Mouse (Mus musculus) brain, embryonic 14.5 days (tissue): ENCODE measurements around the gene Arl8a. TPM values are rescaled to one million over a fixed set of nuclear protein-coding genes. Genes with fewer than 3 reads are reported as not detected.
A peak's percentile ranks its signal among the peaks of the same experiment; 100 is the strongest.

Experiments used
- DNase-seq: peaks from one replicate; pipeline ENCODE4 v3.0.0-alpha.2; 2011; ENCODE audit warnings: low read depth
- CTCF ChIP-seq: fragments of 200-500 bp; IDR thresholded peaks from 2 replicates; pipeline ENCODE4 v1.5.1; 2012; ENCODE audit warnings: inconsistent platforms, mild to moderate bottlenecking, moderate library complexity, borderline replicate concordance; ENCODE audit not compliant: insufficient read depth, insufficient read length; ENCODE audit errors: extremely low read depth
- POLR2A ChIP-seq: fragments of 200-500 bp; IDR thresholded peaks from 2 replicates; pipeline ENCODE4 v1.6.1; 2012; ENCODE audit warnings: mild to moderate bottlenecking, inconsistent platforms, borderline replicate concordance; ENCODE audit not compliant: poor library complexity, insufficient read depth, insufficient read length, severe bottlenecking; ENCODE audit errors: extremely low read depth
- polyA plus RNA-seq: library from polyadenylated mRNA; depleted of rRNA; stranded (reverse); fragments of >200 nt; gene quantifications from 2 replicates; pipeline ENCODE4 v1.2.3, GENCODE M21; 2012

Gene Arl8a
- polyA plus RNA-seq, 1 experiment: 385 TPM

DNA sequence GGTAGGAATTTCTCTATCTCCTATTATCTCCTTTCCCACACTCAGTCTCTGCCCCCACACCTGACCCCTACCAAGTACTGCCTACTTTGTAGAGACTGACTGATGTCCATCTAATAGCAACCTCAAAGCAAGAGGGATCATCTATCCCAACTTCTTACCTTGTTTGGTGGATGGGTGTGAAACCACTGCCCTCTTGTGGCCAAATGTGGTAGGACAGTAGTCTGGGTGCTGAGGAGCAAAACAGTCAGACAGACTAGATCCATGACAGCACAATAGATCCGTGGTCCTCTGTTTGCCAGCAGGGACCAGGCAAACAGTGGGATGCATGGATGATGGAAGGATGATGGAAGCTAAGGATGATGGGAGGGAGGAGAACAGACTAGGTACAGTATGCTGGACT lies 10.1 kb upstream of the Arl8a start:
- peak; percentile 90 for DNase-seq
- TF ChIP-seq CTCF (peak; percentile 90; the same call in 1 of the 2 replicates), POLR2A (no peak)

DNA sequence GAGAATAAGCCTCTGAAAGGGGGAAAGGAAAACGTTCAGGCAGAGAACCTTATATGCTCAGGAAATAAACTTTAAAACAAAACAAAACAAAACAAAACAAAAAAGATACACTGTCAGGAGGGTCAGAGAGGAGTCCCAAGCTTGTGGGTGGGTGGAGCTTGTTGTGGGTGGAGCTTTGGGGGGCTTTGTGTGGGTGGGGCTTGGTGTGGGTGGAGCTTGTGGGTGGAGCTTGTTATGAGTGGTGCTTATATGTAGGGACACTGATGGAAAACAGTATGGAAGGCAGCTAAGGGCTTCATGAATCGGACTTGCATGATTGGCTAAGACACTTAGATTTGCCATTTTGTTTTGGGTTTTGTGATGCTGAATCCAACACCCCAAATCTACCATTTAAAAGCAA lies 6.7 kb upstream of the Arl8a start:
- DNase-seq: no peak
- TF ChIP-seq CTCF: no peak
- TF ChIP-seq POLR2A: no peak

DNA sequence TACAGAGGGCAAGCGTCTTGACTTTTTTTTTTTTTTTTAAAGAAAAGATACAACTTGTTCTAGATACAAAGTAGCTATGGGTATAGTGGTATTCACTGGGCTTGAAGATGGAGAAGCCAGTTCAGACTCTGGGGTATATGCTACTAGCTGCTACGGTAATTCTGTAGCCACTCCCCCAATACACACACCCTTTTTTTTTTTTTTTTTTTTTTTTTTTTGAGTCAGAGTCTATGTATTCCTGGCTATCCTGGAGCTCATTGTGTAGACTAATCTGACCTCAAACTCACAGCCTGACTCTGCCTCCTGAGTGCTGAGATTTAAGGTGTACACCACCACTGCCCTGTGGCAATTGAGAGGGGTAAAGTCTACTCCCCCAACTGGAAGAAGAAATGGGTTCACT lies 4.2 kb upstream of the Arl8a start:
- no peak for DNase-seq
- TF ChIP-seq CTCF (no peak), POLR2A (no peak)

DNA sequence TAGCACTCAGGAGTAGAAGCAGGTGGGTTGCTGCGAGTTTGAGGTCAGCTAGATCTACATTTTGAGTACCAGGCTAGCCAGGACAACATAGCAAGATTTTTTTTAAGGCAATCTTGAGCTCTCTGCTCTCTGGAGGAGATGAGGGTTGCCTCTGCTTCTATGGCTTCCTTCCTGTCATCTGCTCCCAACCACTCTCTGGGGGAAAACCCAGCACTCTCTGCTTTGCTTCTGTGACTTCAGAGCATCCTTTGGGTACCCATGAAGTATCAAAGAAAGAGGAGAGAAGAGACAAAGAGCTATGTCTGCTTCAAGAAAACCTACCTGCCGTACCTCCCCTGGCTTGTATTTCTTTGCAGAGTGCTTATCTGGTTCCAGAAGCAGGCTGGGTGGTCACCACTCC lies 2.7 kb upstream of the Arl8a start:
- TF ChIP-seq CTCF (no peak), POLR2A (no peak)
- DNase-seq: no peak

DNA sequence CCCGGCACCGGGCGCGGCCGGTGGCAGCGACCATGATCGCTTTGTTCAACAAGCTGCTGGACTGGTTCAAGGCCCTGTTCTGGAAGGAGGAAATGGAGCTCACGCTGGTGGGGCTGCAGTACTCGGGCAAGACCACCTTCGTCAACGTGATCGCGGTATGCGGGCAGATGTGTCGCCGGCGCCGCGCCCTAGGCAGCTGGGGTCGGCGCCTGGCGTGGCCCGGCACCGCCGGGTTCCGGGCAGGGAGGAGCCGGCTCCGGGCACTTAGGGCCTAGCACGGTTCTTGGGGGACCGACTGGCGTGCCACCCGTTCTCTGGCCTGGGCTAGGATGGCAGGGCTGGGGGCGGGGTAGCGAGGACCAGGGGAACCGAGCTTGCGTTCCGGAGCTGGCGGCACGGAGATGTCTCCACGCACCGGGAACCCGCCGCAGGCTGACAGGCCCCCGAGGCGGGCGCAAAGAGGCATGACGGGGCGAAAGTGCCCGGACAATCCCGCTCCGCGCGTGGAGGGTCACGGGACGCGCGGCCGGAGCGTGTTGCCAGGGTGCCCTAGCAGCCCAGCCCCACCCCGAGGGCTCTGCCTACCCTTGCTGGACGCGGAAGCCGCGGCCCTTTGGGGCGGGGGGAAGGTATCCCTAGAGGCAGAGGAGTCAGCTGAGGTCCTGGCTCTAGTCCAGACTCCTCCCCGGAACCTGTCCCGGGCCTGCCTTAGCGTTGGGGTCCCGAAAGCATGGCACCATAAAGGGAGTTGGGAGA lies 500 bp downstream of the Arl8a start:
- peak; percentile 84 for DNase-seq
- 0 out of 2 replicates have a peak, but pooled peaks have one; percentile 9 for TF ChIP-seq POLR2A
- TF ChIP-seq CTCF: no peak

DNA sequence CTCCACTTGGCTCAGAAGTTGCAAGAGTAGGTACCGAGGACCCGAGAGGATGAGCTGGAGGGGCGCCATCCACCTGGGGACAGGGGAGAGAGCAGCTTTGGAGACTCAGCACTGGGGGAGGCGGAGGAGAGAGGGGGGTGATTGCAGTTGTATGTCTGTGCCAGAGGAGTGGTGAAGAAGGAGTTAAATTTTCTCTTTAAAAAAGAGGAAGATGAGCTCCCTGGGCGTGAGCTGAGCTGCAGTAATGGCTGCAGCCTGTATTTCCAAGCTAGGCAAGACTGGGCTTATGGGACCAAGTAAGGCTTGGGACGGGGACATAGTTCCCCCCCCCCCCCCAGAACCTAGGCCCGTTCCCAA lies 1.1 kb downstream of the Arl8a start:
- no peak for DNase-seq
- no peak for TF ChIP-seq CTCF
- TF ChIP-seq POLR2A: no peak

DNA sequence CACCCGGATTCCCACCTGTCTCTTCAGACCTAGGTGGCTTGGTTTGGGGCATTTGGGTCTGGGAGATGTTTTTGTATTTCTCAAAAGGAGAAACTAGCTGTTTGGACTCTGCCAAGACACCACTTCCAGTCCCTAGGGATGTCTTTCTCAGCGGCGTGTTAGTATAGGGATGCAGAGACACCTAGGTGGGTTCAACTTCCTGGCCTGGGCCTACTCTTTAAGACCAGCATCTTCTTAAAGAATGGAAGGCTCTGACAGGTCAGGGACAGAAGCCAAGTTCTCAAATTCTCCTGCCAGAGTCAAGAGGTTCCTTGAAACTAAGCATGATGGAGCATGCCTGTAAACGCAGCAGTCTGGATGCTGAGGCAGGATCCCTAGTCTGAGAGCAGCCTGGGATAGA lies 1.9 kb downstream of the Arl8a start:
- DNase-seq: peak; percentile 29
- TF ChIP-seq POLR2A: no peak
- TF ChIP-seq CTCF: no peak

DNA sequence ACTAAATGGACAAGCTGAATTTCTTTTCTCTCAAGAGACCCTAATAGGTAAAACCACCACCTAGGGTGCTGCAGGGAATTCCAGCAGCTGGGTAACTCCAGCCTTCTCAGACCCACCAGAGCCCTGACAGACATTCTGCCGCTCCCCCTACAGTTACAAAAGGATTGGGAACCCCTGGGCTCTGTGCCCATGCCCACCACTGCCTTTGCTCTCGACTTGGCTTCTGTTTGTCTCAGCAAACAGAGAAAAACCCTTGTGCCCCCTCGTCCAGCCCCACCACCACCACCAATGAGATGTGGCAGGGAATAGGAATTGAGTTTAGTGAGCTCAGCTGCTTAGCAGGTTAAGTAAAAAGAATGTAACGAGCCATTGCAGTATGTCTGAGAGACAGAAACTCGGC lies 2.4 kb downstream of the Arl8a start:
- DNase-seq: peak; percentile 85
- no peak for TF ChIP-seq POLR2A
- no peak for TF ChIP-seq CTCF

DNA sequence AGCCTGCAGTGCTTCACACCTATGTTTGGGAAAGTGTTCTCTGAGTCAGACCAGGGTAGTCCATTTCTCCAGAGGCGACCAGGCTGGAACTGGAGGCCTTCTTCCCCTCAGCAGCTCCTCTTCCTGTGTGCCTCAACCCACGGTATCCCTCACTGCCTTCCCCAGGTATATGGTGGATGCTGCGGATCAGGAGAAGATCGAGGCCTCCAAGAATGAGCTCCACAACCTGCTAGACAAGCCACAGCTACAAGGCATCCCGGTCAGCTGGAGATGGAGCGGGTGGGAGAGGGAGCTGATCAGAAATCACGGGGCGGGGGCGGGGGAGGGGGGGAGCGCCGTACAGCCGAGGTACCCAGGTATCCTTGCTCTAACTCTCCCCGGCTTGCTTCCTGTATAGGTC lies 7.4 kb downstream of the Arl8a start:
- DNase-seq: no peak
- TF ChIP-seq POLR2A (no peak), CTCF (no peak)

DNA sequence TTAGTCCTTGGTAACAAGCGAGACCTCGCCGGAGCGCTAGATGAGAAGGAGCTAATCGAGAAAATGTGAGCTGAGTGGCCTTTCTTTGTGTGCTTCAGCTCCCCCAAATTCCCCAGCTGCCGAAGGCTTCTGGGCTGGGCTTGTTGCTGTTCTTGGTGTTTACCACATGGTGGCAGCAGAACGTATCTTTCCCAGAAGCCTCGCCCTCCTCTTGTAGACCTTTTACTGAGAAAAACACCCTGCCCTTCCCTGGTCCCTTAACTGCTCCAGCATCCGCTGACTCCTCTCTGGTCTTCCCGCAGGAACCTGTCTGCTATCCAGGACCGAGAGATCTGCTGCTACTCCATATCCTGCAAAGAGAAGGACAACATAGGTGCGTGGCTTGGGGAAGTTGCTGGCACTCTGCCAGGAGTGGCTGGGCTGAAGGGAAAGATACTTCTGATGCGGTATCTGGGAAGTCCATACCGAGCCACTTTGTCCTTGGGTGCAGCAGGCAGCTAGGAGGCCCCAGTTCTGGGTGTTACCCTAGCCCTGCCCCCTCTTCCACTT lies 7.9 kb downstream of the Arl8a start:
- peak; percentile 96 for DNase-seq
- TF ChIP-seq POLR2A (peak; percentile 26; the same call in 1 of the 2 replicates), CTCF (peak; percentile 84)

DNA sequence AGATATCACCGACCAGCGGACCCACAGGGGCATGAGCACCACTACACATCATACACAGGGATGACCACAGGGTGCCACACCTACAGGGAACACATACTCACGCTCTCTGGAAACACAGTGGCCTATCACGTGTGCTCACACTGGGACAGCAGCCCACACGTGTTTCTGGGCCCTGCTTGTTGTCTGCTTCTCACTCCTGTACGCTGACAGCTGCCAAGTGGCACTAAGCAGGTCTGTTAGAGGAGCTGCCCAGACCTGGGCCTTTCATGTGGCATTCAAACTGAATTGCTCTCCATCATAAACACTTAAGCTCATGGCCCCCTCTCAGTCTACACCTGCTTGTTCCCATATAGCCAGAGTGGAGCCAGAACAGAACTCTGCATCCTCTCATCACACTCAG lies 9.7 kb downstream of the Arl8a start:
- peak; percentile 32 for DNase-seq
- no peak for TF ChIP-seq POLR2A
- no peak for TF ChIP-seq CTCF

DNA sequence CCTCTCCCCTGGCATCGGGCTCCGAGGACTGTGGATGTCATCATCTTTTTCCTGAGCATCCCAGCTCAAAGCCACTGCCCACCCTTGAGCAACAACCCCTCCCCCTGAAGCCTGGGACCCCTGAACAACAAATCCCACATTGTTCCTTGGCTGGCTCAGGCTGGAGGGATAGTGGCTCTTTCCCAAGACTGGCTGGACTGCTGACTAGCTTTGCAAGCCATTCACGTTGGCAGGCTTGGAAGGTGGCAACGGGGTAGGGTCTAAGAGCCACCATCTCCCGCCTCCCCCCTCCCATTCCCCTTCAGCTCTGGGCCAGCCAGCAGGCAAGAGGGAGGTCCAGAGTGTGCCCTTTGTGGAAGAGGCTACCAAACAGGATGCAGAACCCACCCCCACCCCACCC lies 12.0 kb downstream of the Arl8a start:
- TF ChIP-seq POLR2A (no peak), CTCF (no peak)

More for the DNA sequence above, 12.0 kb downstream of the Arl8a start:
- DNase-seq: peak; percentile 95
